22 mouse cellular contexts compared by ENCODE assay signal in the genomic region with DNA sequence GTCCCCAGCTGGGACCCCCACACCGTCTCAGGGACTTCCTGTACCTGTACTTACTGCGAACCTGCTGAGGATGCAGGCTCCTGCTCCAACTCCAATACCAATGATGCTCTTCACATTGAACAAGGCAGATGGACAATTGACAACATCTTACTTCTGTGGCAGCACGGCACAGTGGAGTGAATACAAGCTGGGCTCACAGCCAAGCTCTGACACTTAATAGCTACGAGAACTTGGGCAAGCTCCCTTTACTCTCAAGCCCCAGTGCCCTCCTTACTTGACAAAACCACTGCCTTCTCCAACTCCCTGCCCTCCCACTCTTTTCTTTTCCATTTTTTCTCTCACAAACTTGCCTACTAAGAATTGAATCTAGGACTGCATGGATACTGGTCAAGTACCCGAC. TPM values are rescaled to one million over a fixed set of nuclear protein-coding genes. Genes with fewer than 3 reads are reported as not detected.
DNase-seq lines count a peak whose midpoint lies in the region; ATAC-seq and TF ChIP-seq lines count a peak whose summit lies in the region.
"Had no signal": no experiment of that assay in that cellular context is flagged by ENCODE, and none has a peak within 500 bp of the region (broad histone marks: within the 10 kb centered on the region; RNA-seq: fewer than 3 reads in every experiment).

No protein-coding gene starts in this region.

- H3K9me3 ChIP-seq in embryonic facial prominence, embryonic 14.5 days (ENCODE audit: control insufficient read depth, low read length), result no peaks in the 10 kb centered on the region
- no peaks in the 10 kb centered on the region for H3K9me3 ChIP-seq in embryonic facial prominence, embryonic 10.5 days
- no peaks in the 10 kb centered on the region for H3K9me3 ChIP-seq in limb, embryonic 14.5 days (ENCODE audit: control insufficient read depth, low read length)
- H3K9me3 ChIP-seq in limb, embryonic 10.5 days (replicated peaks), result no peaks in the 10 kb centered on the region
- H3K9me3 ChIP-seq: heart, embryonic 13.5 days; neural tube, embryonic 13.5 days had no signal

- no peak for TF ChIP-seq POLR2A in limb, embryonic 14.5 days (IDR thresholded peaks at IDR 0.05; ENCODE audit: borderline replicate concordance, extremely low read depth, insufficient read depth, insufficient read length)

- no peak for ATAC-seq in embryonic facial prominence, embryonic 14.5 days (ENCODE audit: low read depth)
- ATAC-seq in limb, embryonic 14.5 days (ENCODE audit: low FRiP score, low read depth), result no peak
- ATAC-seq: activated CD4-positive, CD25-positive, alpha-beta regulatory T cell, adult 4 months; forebrain, embryonic 16.5 days had no signal

- no peak overlapping the region for H3K4me3 ChIP-seq in embryonic facial prominence, embryonic 14.5 days (ENCODE audit: low read depth, low read length)
- H3K4me3 ChIP-seq in embryonic facial prominence, embryonic 10.5 days, result no peak overlapping the region
- H3K4me3 ChIP-seq in limb, embryonic 14.5 days (replicated peaks; ENCODE audit: low read length), result no peak overlapping the region
- H3K4me3 ChIP-seq in limb, embryonic 10.5 days, result no peak overlapping the region
- H3K4me3 ChIP-seq: embryonic facial prominence, embryonic 12.5 days; heart, embryonic 13.5 days; neural tube, embryonic 13.5 days had no signal

- no peaks in the 10 kb centered on the region for H3K36me3 ChIP-seq in embryonic facial prominence, embryonic 14.5 days (ENCODE audit: control insufficient read depth, insufficient read depth, low read length)
- no peaks in the 10 kb centered on the region for H3K36me3 ChIP-seq in embryonic facial prominence, embryonic 10.5 days (replicated peaks)
- no peaks in the 10 kb centered on the region for H3K36me3 ChIP-seq in limb, embryonic 14.5 days (ENCODE audit: control insufficient read depth, insufficient read depth, low read length)
- no peaks in the 10 kb centered on the region for H3K36me3 ChIP-seq in limb, embryonic 10.5 days
- H3K36me3 ChIP-seq: embryonic facial prominence, embryonic 12.5 days; heart, embryonic 13.5 days; neural tube, embryonic 13.5 days had no signal

- H3K27me3 ChIP-seq in embryonic facial prominence, embryonic 14.5 days (replicated peaks; ENCODE audit: control insufficient read depth, insufficient read depth, low read length), result no peaks in the 10 kb centered on the region
- no peaks in the 10 kb centered on the region for H3K27me3 ChIP-seq in embryonic facial prominence, embryonic 10.5 days (replicated peaks; ENCODE audit: low read depth, poor library complexity, severe bottlenecking)
- H3K27me3 ChIP-seq in limb, embryonic 14.5 days (ENCODE audit: control insufficient read depth, insufficient read depth, low read length), result no peaks in the 10 kb centered on the region
- H3K27me3 ChIP-seq in limb, embryonic 10.5 days (ENCODE audit: low read depth, poor library complexity, severe bottlenecking), result no peaks in the 10 kb centered on the region
- H3K27me3 ChIP-seq: embryonic facial prominence, embryonic 12.5 days; heart, embryonic 13.5 days; neural tube, embryonic 13.5 days had no signal

- H3K9ac ChIP-seq in embryonic facial prominence, embryonic 14.5 days (ENCODE audit: low read depth, low read length), result no peak overlapping the region
- no peak overlapping the region for H3K9ac ChIP-seq in limb, embryonic 14.5 days (ENCODE audit: low read depth, low read length, severe bottlenecking)
- H3K9ac ChIP-seq: embryonic facial prominence, embryonic 12.5 days; heart, embryonic 13.5 days; neural tube, embryonic 13.5 days had no signal

- no peak overlapping the region for H3K27ac ChIP-seq in embryonic facial prominence, embryonic 14.5 days (replicated peaks; ENCODE audit: low read depth, low read length)
- H3K27ac ChIP-seq in embryonic facial prominence, embryonic 10.5 days (replicated peaks), result no peak overlapping the region
- no peak overlapping the region for H3K27ac ChIP-seq in limb, embryonic 14.5 days (replicated peaks; ENCODE audit: low read depth, low read length)
- no peak overlapping the region for H3K27ac ChIP-seq in limb, embryonic 10.5 days
- H3K27ac ChIP-seq: embryonic facial prominence, embryonic 12.5 days; heart, embryonic 13.5 days; macrophage; neural tube, embryonic 13.5 days; stomach, postnatal 0 days had no signal

- no peak overlapping the region for H3K4me2 ChIP-seq in embryonic facial prominence, embryonic 14.5 days (ENCODE audit: low read depth, low read length)
- no peak overlapping the region for H3K4me2 ChIP-seq in limb, embryonic 14.5 days (replicated peaks; ENCODE audit: low read depth, low read length, severe bottlenecking)
- H3K4me2 ChIP-seq: embryonic facial prominence, embryonic 12.5 days; heart, embryonic 13.5 days; midbrain, embryonic 11.5 days; neural tube, embryonic 13.5 days had no signal

- no peaks in the 10 kb centered on the region for H3K4me1 ChIP-seq in embryonic facial prominence, embryonic 14.5 days (ENCODE audit: control insufficient read depth, insufficient read depth, low read length)
- H3K4me1 ChIP-seq in embryonic facial prominence, embryonic 10.5 days, result no peaks in the 10 kb centered on the region
- no peaks in the 10 kb centered on the region for H3K4me1 ChIP-seq in limb, embryonic 14.5 days (ENCODE audit: control insufficient read depth, insufficient read depth, low read length)
- H3K4me1 ChIP-seq in limb, embryonic 10.5 days, result no peaks in the 10 kb centered on the region
- H3K4me1 ChIP-seq: embryonic facial prominence, embryonic 12.5 days; neural tube, embryonic 13.5 days had no signal

- DNase-seq in embryonic facial prominence, embryonic 14.5 days (ENCODE audit: low spot score), result peak; percentile 63
- DNase-seq in embryonic facial prominence, embryonic 10.5 days (ENCODE audit: low spot score), result no peak
- peak; percentile 27 for DNase-seq in limb, embryonic 14.5 days (ENCODE audit: low spot score)
- DNase-seq in limb, embryonic 10.5 days (ENCODE audit: low spot score), result no peak
- DNase-seq in 3T3-L1 (ENCODE audit: low read depth, low spot score), result peak; percentile 41
- DNase-seq in Muller cell, postnatal 12 days (ENCODE audit: inconsistent ontology term), result peak; percentile 28
- DNase-seq in right cerebral cortex, postnatal 25 days, result no peak
- DNase-seq: cerebellum, adult 9-10 months; heart, adult 11 months; heart, postnatal 36 days; kidney, adult 11 months; kidney, postnatal 10 days; liver; right cerebral cortex, postnatal 4 days had no signal

- 59% methylated on average over 5 of the region's 5 CpGs for WGBS in embryonic facial prominence, embryonic 14.5 days
- 82% methylated on average over 5 of the region's 5 CpGs for WGBS in embryonic facial prominence, embryonic 10.5 days
- WGBS in limb, embryonic 14.5 days, result 54% methylated on average over 5 of the region's 5 CpGs
- WGBS in limb, embryonic 10.5 days, result 82% methylated on average over 5 of the region's 5 CpGs

RNA-seq across cellular contexts. Expression of a gene that starts 26.2 kb away (rescaled TPM):
- polyA plus RNA-seq in embryonic facial prominence, embryonic 14.5 days (2014; fragmentation: Nextera tagmentation; extraction: Ambion mirVana), result 0.29 and 0.45 TPM in 2 replicates
- polyA plus RNA-seq in embryonic facial prominence, embryonic 10.5 days (2016; fragmentation: Nextera tagmentation; extraction: Ambion mirVana), result 0.29 and 0.49 TPM in 2 replicates
- 0.15 and 0.27 TPM in 2 replicates for polyA plus RNA-seq in limb, embryonic 14.5 days (2012; rRNA removed)
- 0.23 and 0.26 TPM in 2 replicates for polyA plus RNA-seq in limb, embryonic 14.5 days (2014; fragmentation: Nextera tagmentation; extraction: Ambion mirVana)
- 0.45 and 0.58 TPM in 2 replicates for polyA plus RNA-seq in limb, embryonic 10.5 days (2016; fragmentation: Nextera tagmentation; extraction: Ambion mirVana)
- polyA plus RNA-seq: neural tube, embryonic 13.5 days had no signal

RNA-seq across cellular contexts. Expression of a gene that starts 50.3 kb away (rescaled TPM):
- 172 and 181 TPM in 2 replicates for polyA plus RNA-seq in embryonic facial prominence, embryonic 14.5 days (2014; fragmentation: Nextera tagmentation; extraction: Ambion mirVana)
- 174 and 187 TPM in 2 replicates for polyA plus RNA-seq in embryonic facial prominence, embryonic 10.5 days (2016; fragmentation: Nextera tagmentation; extraction: Ambion mirVana)
- polyA plus RNA-seq in limb, embryonic 14.5 days (2012; rRNA removed), result 106 and 120 TPM in 2 replicates
- polyA plus RNA-seq in limb, embryonic 14.5 days (2014; fragmentation: Nextera tagmentation; extraction: Ambion mirVana), result 167 and 171 TPM in 2 replicates
- polyA plus RNA-seq in limb, embryonic 10.5 days (2016; fragmentation: Nextera tagmentation; extraction: Ambion mirVana), result 182 and 204 TPM in 2 replicates

RNA-seq across cellular contexts. Expression of a gene that starts 55.4 kb away (rescaled TPM):
- polyA plus RNA-seq in embryonic facial prominence, embryonic 14.5 days (2014; fragmentation: Nextera tagmentation; extraction: Ambion mirVana), result 3.2 and 3.6 TPM in 2 replicates
- 9.9 and 10.0 TPM in 2 replicates for polyA plus RNA-seq in embryonic facial prominence, embryonic 10.5 days (2016; fragmentation: Nextera tagmentation; extraction: Ambion mirVana)
- polyA plus RNA-seq in limb, embryonic 14.5 days (2012; rRNA removed), result 2.6 and 3.2 TPM in 2 replicates
- 5.2 and 7.0 TPM in 2 replicates for polyA plus RNA-seq in limb, embryonic 14.5 days (2014; fragmentation: Nextera tagmentation; extraction: Ambion mirVana)
- 9.4 and 10.7 TPM in 2 replicates for polyA plus RNA-seq in limb, embryonic 10.5 days (2016; fragmentation: Nextera tagmentation; extraction: Ambion mirVana)

Comparison
In these comparisons a context has a peak if more than half of its experiments do, and no peak if none do; other contexts are left out.
1. DNase-seq: peak in embryonic facial prominence, embryonic 14.5 days (single experiment), limb, embryonic 14.5 days (single experiment), 3T3-L1 (single experiment) and Muller cell, postnatal 12 days (single experiment); none in embryonic facial prominence, embryonic 10.5 days (single experiment), limb, embryonic 10.5 days (single experiment) and right cerebral cortex, postnatal 25 days (single experiment).